Mouse (Mus musculus) midbrain, postnatal 0 days (tissue): ENCODE measurements around the gene Nbea. TPM values are rescaled to one million over a fixed set of nuclear protein-coding genes. Genes with fewer than 3 reads are reported as not detected.

Experiments
- ATAC-seq: fragments of 200-750 bp; cut with Nextera tagmentation; 2 replicates; pipeline ENCODE4 v1.8.0; 2017; ENCODE audit warnings: moderate number of reproducible peaks, mild to moderate bottlenecking, moderate TSS enrichment, moderate library complexity; ENCODE audit not compliant: low FRiP score
- DNase-seq: peaks from one replicate; pipeline ENCODE4 v3.0.0-alpha.2; 2015; ENCODE audit warnings: low spot score
- H3K27ac ChIP-seq: fragments of 300-500 bp; sonication (generic); 2 replicates; pipeline ENCODE4 v1.5.1; 2014; ENCODE audit warnings: low read depth, mild to moderate bottlenecking, low read length, mixed read lengths
- H3K27me3 ChIP-seq: fragments of 300-500 bp; sonication (generic); 2 replicates; pipeline ENCODE4 v1.6.1; 2014; ENCODE audit warnings: low read length, control low read depth, mixed read lengths; ENCODE audit not compliant: insufficient read depth
- H3K36me3 ChIP-seq: fragments of 300-500 bp; sonication (generic); 2 replicates; pipeline ENCODE4 v1.6.1; 2014; ENCODE audit warnings: low read length, control low read depth, mixed read lengths; ENCODE audit not compliant: insufficient read depth
- H3K4me1 ChIP-seq: fragments of 300-500 bp; sonication (generic); 2 replicates; pipeline ENCODE4 v1.6.1; 2014; ENCODE audit warnings: mild to moderate bottlenecking, control low read depth, antibody characterized with exemption, low read length, mixed read lengths; ENCODE audit not compliant: insufficient read depth
- H3K4me2 ChIP-seq: fragments of 300-500 bp; sonication (generic); 2 replicates; pipeline ENCODE4 v1.6.1; 2014; ENCODE audit warnings: low read depth, mild to moderate bottlenecking, low read length, mixed read lengths; ENCODE audit not compliant: poor library complexity, severe bottlenecking
- H3K4me3 ChIP-seq: fragments of 300-500 bp; sonication (generic); 2 replicates; pipeline ENCODE4 v1.5.1; 2014; ENCODE audit warnings: low read depth, mild to moderate bottlenecking, low read length, moderate library complexity
- H3K9ac ChIP-seq: fragments of 300-500 bp; sonication (generic); replicated peaks from 2 replicates; pipeline ENCODE4 v1.6.1; 2014; ENCODE audit warnings: mild to moderate bottlenecking, low read length, moderate library complexity, mixed read lengths; ENCODE audit not compliant: poor library complexity, severe bottlenecking
- H3K9me3 ChIP-seq: fragments of 300-500 bp; sonication (generic); 2 replicates; pipeline ENCODE4 v1.6.1; 2016; ENCODE audit warnings: low read length, control low read depth
- CTCF ChIP-seq: IDR thresholded peaks from 2 replicates; pipeline ENCODE4 v1.5.1; 2016; ENCODE audit warnings: antibody characterized with exemption, mild to moderate bottlenecking
- WGBS: fragments of 180-500 bp; shearing (Covaris S2); extraction: QIAGEN DNeasy Blood & Tissue Kit; methylation state at CpG from one replicate; pipeline ENCODE4 v1.1.7; 2014; 5-methylcytosine and 5-hydroxymethylcytosine counted together
- polyA plus RNA-seq: library from polyadenylated mRNA; unstranded; fragments of >200 nt; fragmentation: Nextera tagmentation; extraction: Ambion mirVana; gene quantifications from 2 replicates; pipeline ENCODE4 v1.2.1, GENCODE M21; 2015
- total RNA-seq: library from RNA; depleted of rRNA; stranded (reverse); fragments of >200 nt; gene quantifications from 2 replicates; pipeline ENCODE4 v1.2.3, GENCODE M21; 2014

Gene Nbea
- total and polyA plus RNA-seq, 2 experiments from 2014 or later = 46.8 to 202 TPM

GRCm38 (mm10) chr3:55835207-55835606, 348.3 kb downstream of the Nbea start:
- Histone ChIP-seq H3K27me3 (no peaks in the 10 kb centered on the region), H3K4me2 (no peak overlapping the region), H3K9me3 (no peaks in the 10 kb centered on the region), H3K9ac (no peak overlapping the region), H3K27ac (no peak overlapping the region), H3K4me1 (no peaks in the 10 kb centered on the region), H3K36me3 (no peaks in the 10 kb centered on the region), H3K4me3 (no peak overlapping the region)
- DNase-seq (no peak), ATAC-seq (no peak)
- TF ChIP-seq CTCF = 0 out of 2 replicates have a peak, but pooled peaks have one; percentile 5
- 55% methylated on average over 4 of the region's 4 CpGs for WGBS

- no peak for ATAC-seq
Observed at GRCm38 (mm10) chr3:55830226-55830625, 353.3 kb downstream of the Nbea start.

GRCm38 (mm10) chr3:55828481-55829256, 354.8 kb downstream of the Nbea start:
- no peak for TF ChIP-seq CTCF
- no peak overlapping the region for H3K9ac ChIP-seq
- H3K4me2 ChIP-seq = no peak overlapping the region
- no peaks in the 10 kb centered on the region for H3K36me3 ChIP-seq
- no peaks in the 10 kb centered on the region for H3K9me3 ChIP-seq
- 44% methylated on average over 10 of the region's 10 CpGs for WGBS
- ATAC-seq (peak; percentile 38; the same call in 1 of the 2 replicates), DNase-seq (no peak)
- H3K4me1 ChIP-seq = no peaks in the 10 kb centered on the region
- H3K27ac ChIP-seq = no peak overlapping the region
- H3K27me3 ChIP-seq = no peaks in the 10 kb centered on the region
- no peak overlapping the region for H3K4me3 ChIP-seq

More at GRCm38 (mm10) chr3:55830226-55830625, 353.3 kb downstream of the Nbea start:
- no peaks in the 10 kb centered on the region for H3K4me1 ChIP-seq
- H3K9me3 ChIP-seq = no peaks in the 10 kb centered on the region
- no peak overlapping the region for H3K27ac ChIP-seq
- TF ChIP-seq CTCF = no peak
- 60% methylated on average over 5 of the region's 5 CpGs for WGBS
- no peak for DNase-seq
- no peaks in the 10 kb centered on the region for H3K27me3 ChIP-seq
- no peaks in the 10 kb centered on the region for H3K36me3 ChIP-seq
- no peak overlapping the region for H3K4me3 ChIP-seq
- H3K4me2 ChIP-seq = no peak overlapping the region
- H3K9ac ChIP-seq = no peak overlapping the region

GRCm38 (mm10) chr3:55824864-55825263, 358.6 kb downstream of the Nbea start:
- Histone ChIP-seq H3K4me3 (no peak overlapping the region), H3K4me2 (no peak overlapping the region), H3K27me3 (no peaks in the 10 kb centered on the region), H3K4me1 (no peaks in the 10 kb centered on the region), H3K36me3 (no peaks in the 10 kb centered on the region), H3K27ac (no peak overlapping the region), H3K9ac (no peak overlapping the region), H3K9me3 (no peaks in the 10 kb centered on the region)
- no peak for TF ChIP-seq CTCF
- WGBS = 61% methylated on average over 3 of the region's 3 CpGs
- DNase-seq (no peak), ATAC-seq (no peak)

GRCm38 (mm10) chr3:55819598-55819997, 363.9 kb downstream of the Nbea start:
- H3K4me1 ChIP-seq = no peaks in the 10 kb centered on the region
- H3K9me3 ChIP-seq = no peaks in the 10 kb centered on the region
- H3K36me3 ChIP-seq = no peaks in the 10 kb centered on the region
- H3K9ac ChIP-seq = no peak overlapping the region
- ATAC-seq (no peak), DNase-seq (no peak)
- no peak for TF ChIP-seq CTCF
- H3K27me3 ChIP-seq = no peaks in the 10 kb centered on the region
- H3K4me3 ChIP-seq = no peak overlapping the region
- H3K27ac ChIP-seq = no peak overlapping the region
- H3K4me2 ChIP-seq = no peak overlapping the region

- Histone ChIP-seq H3K4me1 (no peaks in the 10 kb centered on the region), H3K4me3 (no peak overlapping the region), H3K4me2 (no peak overlapping the region), H3K9ac (no peak overlapping the region), H3K27ac (no peak overlapping the region), H3K9me3 (no peaks in the 10 kb centered on the region), H3K27me3 (no peaks in the 10 kb centered on the region), H3K36me3 (no peaks in the 10 kb centered on the region)
- no peak for TF ChIP-seq CTCF
- ATAC-seq = no peak
- WGBS = 89% methylated on average over 2 of the region's 2 CpGs
- DNase-seq = no peak
Observed at GRCm38 (mm10) chr3:55818082-55818481, 365.4 kb downstream of the Nbea start.
